Mouse (Mus musculus): ENCODE data around the gene Ppp2r2c. TPM values are rescaled to one million over a fixed set of nuclear protein-coding genes. Genes with fewer than 3 reads are reported as not detected.
A peak's percentile ranks its signal among the peaks of the same experiment; 100 is the strongest.

The Ppp2r2c gene
- polyA plus RNA-seq, 1 experiment from 2014 or later, result 64.1 TPM

DNA sequence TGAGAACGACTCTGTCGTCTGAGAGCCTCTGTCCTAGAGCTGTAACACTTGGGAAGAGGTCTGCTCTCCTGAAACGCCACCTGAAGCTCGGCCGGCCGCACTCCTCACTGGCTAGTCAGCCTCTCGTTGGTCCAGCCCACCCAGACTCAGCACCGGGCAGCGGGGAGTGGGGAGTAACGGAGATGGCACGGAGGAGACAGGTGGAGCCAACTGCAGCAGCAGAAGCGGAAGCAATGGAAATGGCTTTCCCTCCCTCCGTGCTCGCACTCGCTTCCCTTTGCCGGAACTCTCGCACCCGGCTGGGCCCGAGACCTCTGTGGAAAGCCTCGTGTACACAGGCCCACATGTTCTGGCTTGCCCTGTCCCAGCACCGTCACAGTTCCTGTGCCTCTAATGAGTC is 41.2 kb downstream of the Ppp2r2c start:
- Histone ChIP-seq H3K4me2 (ENCODE audit: low read depth, low read length) (no peak overlapping the region), H3K9ac (replicated peaks; ENCODE audit: low read depth, low read length) (no peak overlapping the region), H3K4me1 (ENCODE audit: control insufficient read depth, insufficient read depth, low read length) (peaks cover 29% of the 10 kb centered on the region), H3K27me3 (ENCODE audit: control insufficient read depth, insufficient read depth, low read length) (no peaks in the 10 kb centered on the region), H3K27ac (ENCODE audit: low read depth, low read length) (0 out of 2 replicates have a peak overlapping the region, but pooled peaks have one; percentile 10), H3K36me3 (ENCODE audit: control insufficient read depth, insufficient read depth, low read length) (no peaks in the 10 kb centered on the region), H3K9me3 (ENCODE audit: control insufficient read depth, low read length) (no peaks in the 10 kb centered on the region), H3K4me3 (ENCODE audit: low read depth, low read length) (no peak overlapping the region)
- WGBS, result 88% methylated on average over 21 of the region's 21 CpGs
- ATAC-seq (ENCODE audit: low read depth), result no peak

DNA sequence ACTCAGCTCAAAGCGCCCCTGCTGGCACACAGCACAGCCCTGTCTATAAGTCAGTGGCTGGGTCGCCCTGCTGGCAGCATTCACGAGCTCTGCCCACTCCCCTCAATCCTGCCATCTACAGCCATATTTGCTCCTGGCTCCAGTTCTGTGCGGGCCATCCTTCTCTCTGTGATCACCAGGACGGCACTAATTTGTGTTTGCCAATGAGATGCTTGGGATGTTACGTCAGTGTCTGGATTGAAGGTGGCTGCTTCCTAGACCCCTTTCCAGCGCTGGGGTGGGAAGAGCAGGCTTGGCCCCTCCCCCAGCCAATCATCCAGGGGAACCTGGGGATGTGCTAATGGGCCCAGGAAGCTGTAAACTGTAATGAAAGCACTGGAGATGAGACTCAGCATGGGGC is 42.7 kb downstream of the Ppp2r2c start:
- WGBS, result 11% methylated on average over 7 of the region's 7 CpGs
- H3K9me3 ChIP-seq (ENCODE audit: control insufficient read depth, low read length), result no peaks in the 10 kb centered on the region
- peaks cover 26% of the 10 kb centered on the region for H3K4me1 ChIP-seq (ENCODE audit: control insufficient read depth, insufficient read depth, low read length)
- 0 out of 2 replicates have a peak overlapping the region, but pooled peaks have one; percentile 14 for H3K4me2 ChIP-seq (ENCODE audit: low read depth, low read length)
- ATAC-seq (ENCODE audit: low read depth), result peak; percentile 65
- no peak overlapping the region for H3K4me3 ChIP-seq (ENCODE audit: low read depth, low read length)
- H3K27me3 ChIP-seq (ENCODE audit: control insufficient read depth, insufficient read depth, low read length), result no peaks in the 10 kb centered on the region
- H3K36me3 ChIP-seq (ENCODE audit: control insufficient read depth, insufficient read depth, low read length), result no peaks in the 10 kb centered on the region
- H3K9ac ChIP-seq (replicated peaks; ENCODE audit: low read depth, low read length), result no peak overlapping the region
- peak overlapping the region; percentile 66 for H3K27ac ChIP-seq (ENCODE audit: low read depth, low read length)

DNA sequence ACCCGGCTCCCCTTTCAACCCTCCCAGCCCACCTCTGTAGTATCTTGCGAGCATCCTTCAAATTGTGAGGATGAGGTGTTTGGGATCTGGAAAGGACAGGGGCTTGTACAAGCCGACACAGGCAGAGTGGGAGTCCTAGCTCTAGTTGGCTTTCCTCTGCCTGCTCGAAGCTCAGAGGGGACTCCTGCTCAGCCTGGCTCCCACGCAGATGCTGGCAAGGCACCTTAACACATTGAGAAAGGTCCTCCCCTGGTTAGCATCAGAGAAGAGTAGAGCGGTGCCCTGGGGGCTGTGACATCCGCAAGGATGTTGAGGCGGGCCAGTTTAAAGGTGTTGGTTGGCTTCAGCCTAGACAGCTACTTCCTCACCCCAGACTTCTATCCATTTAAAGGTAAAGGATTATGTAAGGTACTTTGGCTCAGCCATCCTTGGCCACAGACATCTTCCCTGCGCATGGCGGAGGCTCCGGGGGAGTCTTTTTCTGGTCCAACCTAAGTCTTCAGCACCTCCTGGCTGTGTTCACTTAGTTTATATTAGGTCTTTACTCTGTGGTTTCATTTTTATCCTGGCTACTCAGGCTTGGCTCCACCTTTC is 43.5 kb downstream of the Ppp2r2c start:
- 76% methylated on average over 11 of the region's 11 CpGs for WGBS

DNA sequence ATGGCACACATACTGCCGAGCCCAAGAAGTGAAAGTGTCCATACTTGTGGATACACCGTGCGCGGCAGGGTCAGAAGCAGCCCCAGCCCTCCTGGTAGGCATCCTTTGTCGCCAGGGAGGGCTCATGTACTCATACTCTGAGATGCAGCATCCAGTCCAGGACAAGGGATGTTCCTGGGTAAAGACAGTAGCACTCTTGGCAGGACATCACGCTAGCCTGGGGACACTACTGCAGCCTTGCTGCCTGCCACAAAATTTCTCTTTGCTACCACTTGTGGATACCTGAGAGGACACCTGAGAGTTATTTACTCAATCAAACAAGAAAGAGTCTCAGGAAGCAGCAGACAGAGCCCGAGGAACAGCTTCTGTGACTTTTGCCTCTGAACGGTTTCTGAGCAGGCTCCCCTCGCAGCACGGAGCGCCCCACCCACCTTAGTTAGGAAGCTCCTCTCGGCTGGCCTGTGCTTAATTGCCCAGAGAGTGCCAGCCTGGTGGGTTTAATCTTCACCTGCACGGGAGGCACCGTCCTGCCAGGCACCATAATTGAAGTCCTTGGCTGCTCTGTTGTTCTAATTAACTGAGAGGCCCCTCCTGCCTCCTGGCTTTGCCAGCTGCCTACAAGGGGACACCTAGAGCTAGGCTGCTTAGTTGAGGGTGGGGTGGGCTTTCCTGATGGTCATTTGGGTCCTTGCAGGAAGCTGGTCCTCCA is 44.4 kb downstream of the Ppp2r2c start:
- H3K9ac ChIP-seq (replicated peaks; ENCODE audit: low read depth, low read length), result no peak overlapping the region

More for the DNA sequence above, 43.5 kb downstream of the Ppp2r2c start:
- no peaks in the 10 kb centered on the region for H3K36me3 ChIP-seq (ENCODE audit: control insufficient read depth, insufficient read depth, low read length)
- H3K4me3 ChIP-seq (ENCODE audit: low read depth, low read length), result no peak overlapping the region
- no peak for ATAC-seq (ENCODE audit: low read depth)
- H3K27me3 ChIP-seq (ENCODE audit: control insufficient read depth, insufficient read depth, low read length), result no peaks in the 10 kb centered on the region
- H3K27ac ChIP-seq (ENCODE audit: low read depth, low read length), result no peak overlapping the region
- no peak overlapping the region for H3K9ac ChIP-seq (replicated peaks; ENCODE audit: low read depth, low read length)
- H3K9me3 ChIP-seq (ENCODE audit: control insufficient read depth, low read length), result no peaks in the 10 kb centered on the region
- H3K4me2 ChIP-seq (ENCODE audit: low read depth, low read length), result no peak overlapping the region
- peaks cover 26% of the 10 kb centered on the region for H3K4me1 ChIP-seq (ENCODE audit: control insufficient read depth, insufficient read depth, low read length)

DNA sequence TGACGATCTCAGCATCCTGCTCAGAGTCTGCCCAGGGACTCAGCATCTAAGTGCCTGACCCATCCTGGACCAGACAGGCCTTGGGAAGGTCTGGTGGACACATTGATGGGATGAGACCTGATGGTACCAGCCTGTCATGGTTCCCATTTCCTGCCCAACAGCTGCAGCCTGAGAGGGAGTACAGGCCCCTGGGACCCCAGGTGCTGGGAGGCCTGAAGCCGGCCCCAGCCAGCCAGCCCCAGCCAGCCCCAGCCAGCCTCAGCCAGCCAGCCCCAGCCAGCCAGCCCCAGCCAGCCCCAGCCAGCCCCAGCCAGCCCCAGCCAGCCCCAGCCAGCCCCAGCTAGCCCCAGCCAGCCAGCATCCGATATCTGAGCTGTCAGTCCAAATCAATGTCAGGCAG is 46.9 kb downstream of the Ppp2r2c start:
- Histone ChIP-seq H3K9ac (replicated peaks; ENCODE audit: low read depth, low read length) (no peak overlapping the region), H3K9me3 (ENCODE audit: control insufficient read depth, low read length) (no peaks in the 10 kb centered on the region), H3K27ac (ENCODE audit: low read depth, low read length) (no peak overlapping the region), H3K4me2 (ENCODE audit: low read depth, low read length) (no peak overlapping the region), H3K4me1 (ENCODE audit: control insufficient read depth, insufficient read depth, low read length) (peaks cover 24% of the 10 kb centered on the region), H3K4me3 (ENCODE audit: low read depth, low read length) (no peak overlapping the region), H3K27me3 (ENCODE audit: control insufficient read depth, insufficient read depth, low read length) (no peaks in the 10 kb centered on the region), H3K36me3 (ENCODE audit: control insufficient read depth, insufficient read depth, low read length) (no peaks in the 10 kb centered on the region)
- 83% methylated on average over 3 of the region's 3 CpGs for WGBS
- ATAC-seq (ENCODE audit: low read depth), result no peak

More for the DNA sequence above, 44.4 kb downstream of the Ppp2r2c start:
- H3K27ac ChIP-seq (ENCODE audit: low read depth, low read length), result no peak overlapping the region
- no peak overlapping the region for H3K4me2 ChIP-seq (ENCODE audit: low read depth, low read length)
- no peak for ATAC-seq (ENCODE audit: low read depth)
- WGBS, result 57% methylated on average over 14 of the region's 14 CpGs
- H3K27me3 ChIP-seq (ENCODE audit: control insufficient read depth, insufficient read depth, low read length), result no peaks in the 10 kb centered on the region
- H3K4me3 ChIP-seq (ENCODE audit: low read depth, low read length), result no peak overlapping the region
- H3K9me3 ChIP-seq (ENCODE audit: control insufficient read depth, low read length), result no peaks in the 10 kb centered on the region
- peaks cover 19% of the 10 kb centered on the region for H3K4me1 ChIP-seq (ENCODE audit: control insufficient read depth, insufficient read depth, low read length)
- no peaks in the 10 kb centered on the region for H3K36me3 ChIP-seq (ENCODE audit: control insufficient read depth, insufficient read depth, low read length)

DNA sequence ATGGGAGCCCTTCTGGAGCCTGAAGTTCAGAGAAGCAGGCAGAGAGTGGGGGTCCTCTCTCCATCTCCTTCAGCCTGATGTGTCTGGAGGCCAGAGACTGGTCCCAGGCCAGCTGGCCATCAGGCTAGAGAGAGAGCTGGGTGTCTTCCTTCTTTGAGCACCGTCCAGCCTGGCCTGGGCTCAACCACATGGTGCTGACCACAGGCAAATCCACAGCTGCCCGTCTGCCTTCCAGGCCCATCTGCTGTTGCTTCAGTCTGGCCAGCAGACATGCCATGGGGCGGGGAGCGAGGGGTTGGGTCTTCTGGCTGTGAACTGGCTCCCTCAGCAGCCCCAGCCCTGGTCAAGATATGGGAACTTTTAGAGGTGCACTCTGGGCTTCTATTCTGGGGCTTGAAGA is 48.3 kb downstream of the Ppp2r2c start:
- no peaks in the 10 kb centered on the region for H3K27me3 ChIP-seq (ENCODE audit: control insufficient read depth, insufficient read depth, low read length)
- H3K4me2 ChIP-seq (ENCODE audit: low read depth, low read length), result no peak overlapping the region
- H3K36me3 ChIP-seq (ENCODE audit: control insufficient read depth, insufficient read depth, low read length), result no peaks in the 10 kb centered on the region
- H3K4me1 ChIP-seq (ENCODE audit: control insufficient read depth, insufficient read depth, low read length), result peaks cover 16% of the 10 kb centered on the region
- H3K9me3 ChIP-seq (ENCODE audit: control insufficient read depth, low read length), result no peaks in the 10 kb centered on the region
- no peak for ATAC-seq (ENCODE audit: low read depth)
- no peak overlapping the region for H3K4me3 ChIP-seq (ENCODE audit: low read depth, low read length)
- H3K9ac ChIP-seq (replicated peaks; ENCODE audit: low read depth, low read length), result no peak overlapping the region
- 96% methylated on average over 4 of the region's 4 CpGs for WGBS
- no peak overlapping the region for H3K27ac ChIP-seq (ENCODE audit: low read depth, low read length)

DNA sequence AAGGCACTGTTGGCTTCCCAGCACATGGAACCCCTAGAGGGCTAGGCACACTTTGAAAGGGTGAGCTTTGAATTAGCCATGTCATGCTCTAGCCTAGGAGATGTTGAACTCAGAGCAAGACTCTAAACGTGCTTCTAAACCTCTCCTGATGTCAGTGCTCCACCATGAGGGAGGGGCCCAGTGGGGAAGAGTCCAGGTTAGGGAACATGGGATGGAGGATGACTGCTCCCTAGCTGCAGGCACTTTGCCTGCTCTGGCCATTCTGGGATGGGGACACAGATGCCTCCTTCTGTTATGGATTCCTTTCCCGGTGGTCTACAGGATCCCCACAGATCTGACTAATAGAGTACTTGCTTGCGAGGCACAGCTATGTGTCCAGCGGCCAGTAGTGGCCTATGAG is 48.9 kb downstream of the Ppp2r2c start:
- WGBS, result 83% methylated on average over 4 of the region's 4 CpGs
- ATAC-seq (ENCODE audit: low read depth), result no peak

DNA sequence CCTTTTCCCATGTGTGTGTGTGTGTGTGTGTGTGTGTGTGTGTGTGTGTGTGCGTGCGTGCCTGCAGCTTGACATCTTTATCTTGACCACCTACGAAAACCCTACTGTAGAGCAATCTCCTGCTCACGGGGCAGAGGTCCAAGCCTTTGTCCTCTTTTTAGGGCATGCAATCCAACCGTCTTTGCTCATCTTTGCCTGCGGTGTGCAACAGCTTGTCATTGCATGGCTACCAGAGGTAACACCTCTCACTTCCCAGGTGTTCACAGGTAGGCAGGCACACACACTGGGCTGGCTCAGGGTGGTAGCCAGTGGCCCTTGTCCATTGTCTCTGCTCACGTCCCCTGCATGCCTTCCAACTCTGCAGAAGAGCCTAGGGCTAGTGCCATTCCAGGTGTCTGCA is 49.7 kb downstream of the Ppp2r2c start:
- H3K9ac ChIP-seq (replicated peaks; ENCODE audit: low read depth, low read length), result no peak overlapping the region
- ATAC-seq (ENCODE audit: low read depth), result no peak
- no peaks in the 10 kb centered on the region for H3K27me3 ChIP-seq (ENCODE audit: control insufficient read depth, insufficient read depth, low read length)
- WGBS, result 88% methylated on average over 7 of the region's 7 CpGs
- H3K4me2 ChIP-seq (ENCODE audit: low read depth, low read length), result no peak overlapping the region
- H3K4me1 ChIP-seq (ENCODE audit: control insufficient read depth, insufficient read depth, low read length), result peaks cover 11% of the 10 kb centered on the region
- H3K36me3 ChIP-seq (ENCODE audit: control insufficient read depth, insufficient read depth, low read length), result no peaks in the 10 kb centered on the region
- H3K9me3 ChIP-seq (ENCODE audit: control insufficient read depth, low read length), result no peaks in the 10 kb centered on the region
- no peak overlapping the region for H3K27ac ChIP-seq (ENCODE audit: low read depth, low read length)
- H3K4me3 ChIP-seq (ENCODE audit: low read depth, low read length), result no peak overlapping the region

More for the DNA sequence above, 48.9 kb downstream of the Ppp2r2c start:
- Histone ChIP-seq H3K4me1 (ENCODE audit: control insufficient read depth, insufficient read depth, low read length) (peaks cover 14% of the 10 kb centered on the region), H3K36me3 (ENCODE audit: control insufficient read depth, insufficient read depth, low read length) (no peaks in the 10 kb centered on the region), H3K4me2 (ENCODE audit: low read depth, low read length) (no peak overlapping the region), H3K27me3 (ENCODE audit: control insufficient read depth, insufficient read depth, low read length) (no peaks in the 10 kb centered on the region), H3K4me3 (ENCODE audit: low read depth, low read length) (no peak overlapping the region), H3K9me3 (ENCODE audit: control insufficient read depth, low read length) (no peaks in the 10 kb centered on the region), H3K27ac (ENCODE audit: low read depth, low read length) (no peak overlapping the region), H3K9ac (replicated peaks; ENCODE audit: low read depth, low read length) (no peak overlapping the region)

DNA sequence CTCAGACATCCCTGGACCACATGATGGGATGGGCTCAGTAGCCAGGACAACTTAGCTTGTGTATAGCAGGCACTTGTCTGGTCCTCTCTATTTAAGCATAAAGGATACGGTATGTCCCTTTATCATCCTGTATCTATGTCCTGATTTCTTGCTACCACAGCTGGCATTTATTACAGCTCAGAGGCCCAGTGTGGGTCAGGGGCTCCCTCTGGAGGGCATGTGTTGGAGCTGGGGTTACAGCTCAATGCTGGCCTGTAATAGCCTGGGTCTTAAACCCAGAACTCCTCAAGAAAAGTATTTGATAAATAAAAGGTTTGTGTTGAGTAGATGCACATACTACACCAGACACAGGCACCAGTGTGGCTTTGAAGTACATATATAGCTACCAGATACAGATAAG is 51.8 kb downstream of the Ppp2r2c start:
- Histone ChIP-seq H3K4me2 (ENCODE audit: low read depth, low read length) (no peak overlapping the region), H3K9me3 (ENCODE audit: control insufficient read depth, low read length) (no peaks in the 10 kb centered on the region), H3K4me1 (ENCODE audit: control insufficient read depth, insufficient read depth, low read length) (peaks cover 15% of the 10 kb centered on the region), H3K36me3 (ENCODE audit: control insufficient read depth, insufficient read depth, low read length) (no peaks in the 10 kb centered on the region), H3K27me3 (ENCODE audit: control insufficient read depth, insufficient read depth, low read length) (no peaks in the 10 kb centered on the region), H3K27ac (ENCODE audit: low read depth, low read length) (peak overlapping the region; percentile 16; the same call in 1 of the 2 replicates), H3K4me3 (ENCODE audit: low read depth, low read length) (no peak overlapping the region), H3K9ac (replicated peaks; ENCODE audit: low read depth, low read length) (no peak overlapping the region)
- WGBS, result 9% methylated on average over 1 of the region's 1 CpGs
- 0 out of 2 replicates have a peak, but pooled peaks have one; percentile 38 for ATAC-seq (ENCODE audit: low read depth)

Data from neural tube, embryonic 14.5 days (tissue).